Mouse (Mus musculus) lung, embryonic 16.5 days (tissue): ENCODE data around the gene Tet1. TPM values are rescaled to one million over a fixed set of nuclear protein-coding genes. Genes with fewer than 3 reads are reported as not detected.
A peak's percentile ranks its signal among the peaks of the same experiment; 100 is the strongest.

Source experiments
- ATAC-seq: fragments of 200-750 bp; cut with Nextera tagmentation; 2 replicates; pipeline ENCODE4 v1.8.0; 2017; ENCODE audit warnings: low read depth, mild to moderate bottlenecking, moderate library complexity
- H3K27ac ChIP-seq: fragments of 300-500 bp; sonication (generic); 2 replicates; pipeline ENCODE4 v1.5.1; 2014; ENCODE audit warnings: mild to moderate bottlenecking, control low read depth, low read length
- H3K27me3 ChIP-seq: fragments of 300-500 bp; sonication (generic); 2 replicates; pipeline ENCODE4 v1.6.1; 2014; ENCODE audit warnings: low read depth, low read length, mixed read lengths; ENCODE audit not compliant: control insufficient read depth, insufficient read depth
- H3K36me3 ChIP-seq: fragments of 300-500 bp; sonication (generic); 2 replicates; pipeline ENCODE4 v1.6.1; 2014; ENCODE audit warnings: low read length; ENCODE audit not compliant: control insufficient read depth, insufficient read depth
- H3K4me1 ChIP-seq: fragments of 300-500 bp; sonication (generic); replicated peaks from 2 replicates; pipeline ENCODE4 v1.6.1; 2014; ENCODE audit warnings: low read length, mixed read lengths; ENCODE audit not compliant: control insufficient read depth, insufficient read depth
- H3K4me2 ChIP-seq: fragments of 300-500 bp; sonication (generic); 2 replicates; pipeline ENCODE4 v1.6.1; 2014; ENCODE audit warnings: low read depth, low read length, control low read depth
- H3K4me3 ChIP-seq: fragments of 300-500 bp; sonication (generic); 2 replicates; pipeline ENCODE4 v1.5.1; 2014; ENCODE audit warnings: mild to moderate bottlenecking, low read length, control low read depth
- H3K9ac ChIP-seq: fragments of 300-500 bp; sonication (generic); 2 replicates; pipeline ENCODE4 v1.6.1; 2014; ENCODE audit warnings: low read length, control low read depth
- H3K9me3 ChIP-seq: fragments of 300-500 bp; sonication (generic); 2 replicates; pipeline ENCODE4 v1.6.1; 2016; ENCODE audit warnings: low read length; ENCODE audit not compliant: control insufficient read depth
- WGBS: fragments of 180-500 bp; shearing (Covaris S2); extraction: QIAGEN DNeasy Blood & Tissue Kit; methylation state at CpG from one replicate; pipeline ENCODE4 v1.1.7; 2014; 5-methylcytosine and 5-hydroxymethylcytosine counted together
- polyA plus RNA-seq: library from polyadenylated mRNA; unstranded; fragments of >200 nt; fragmentation: Nextera tagmentation; extraction: Ambion mirVana; gene quantifications from 2 replicates; pipeline ENCODE4 v1.2.1, GENCODE M21; 2015

The Tet1 gene
- polyA plus RNA-seq, 1 experiment from 2014 or later: 27.0 TPM

DNA sequence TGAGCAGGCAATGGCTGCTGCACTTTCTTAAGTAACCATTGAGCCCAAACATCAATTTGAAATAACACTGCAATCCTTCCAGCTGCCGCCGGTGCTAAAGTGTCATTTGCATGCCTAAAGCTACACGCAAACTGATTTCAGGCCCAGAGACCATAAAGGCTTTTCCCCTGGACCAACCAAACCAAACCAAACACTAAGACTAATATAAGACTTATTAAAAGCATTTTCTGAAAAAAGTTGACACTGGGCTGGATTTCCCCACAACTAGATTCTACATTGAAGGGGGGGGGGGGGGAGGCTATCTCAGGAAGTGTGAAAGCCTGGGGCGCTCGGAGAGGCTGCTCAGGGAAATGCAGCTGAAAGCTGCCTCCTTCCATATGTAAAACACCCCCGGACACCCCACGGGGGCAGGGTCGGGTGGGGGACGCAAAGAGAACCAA, 24.8 kb downstream of the Tet1 start:
- WGBS: 23% methylated on average over 9 of the region's 9 CpGs
- peaks cover 9% of the 10 kb centered on the region for H3K36me3 ChIP-seq
- no peak for ATAC-seq
- no peak overlapping the region for H3K9ac ChIP-seq
- H3K27ac ChIP-seq: no peak overlapping the region
- H3K4me1 ChIP-seq: 0 out of 2 replicates have a peak, but pooled peaks cover 5% of the 10 kb centered on the region
- no peak overlapping the region for H3K4me2 ChIP-seq
- no peak overlapping the region for H3K4me3 ChIP-seq
- peaks cover 2% of the 10 kb centered on the region for H3K9me3 ChIP-seq
- no peaks in the 10 kb centered on the region for H3K27me3 ChIP-seq

DNA sequence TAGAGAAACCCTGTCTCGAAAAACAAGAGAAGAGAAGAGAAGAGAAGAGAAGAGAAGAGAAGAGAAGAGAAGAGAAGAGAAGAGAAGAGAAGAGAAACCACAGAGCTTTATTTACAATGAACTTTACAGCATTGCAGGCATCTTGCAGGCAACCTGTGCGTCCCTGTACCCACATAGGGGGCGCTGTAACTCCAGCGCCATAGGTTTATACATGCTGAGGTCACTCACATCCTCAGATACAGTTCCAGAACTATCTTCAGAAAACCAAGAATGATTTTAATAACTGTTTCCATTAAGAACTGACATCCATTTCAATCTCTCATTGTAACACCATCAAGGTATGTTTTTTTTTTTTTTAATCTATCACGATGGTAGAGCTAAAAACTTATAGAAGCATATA, 27.6 kb downstream of the Tet1 start:
- 50% methylated on average over 5 of the region's 5 CpGs for WGBS
- H3K4me2 ChIP-seq: no peak overlapping the region
- 0 out of 2 replicates have a peak, but pooled peaks cover 5% of the 10 kb centered on the region for H3K4me1 ChIP-seq
- H3K27me3 ChIP-seq: no peaks in the 10 kb centered on the region
- no peak for ATAC-seq
- H3K9me3 ChIP-seq: peaks cover 2% of the 10 kb centered on the region
- no peak overlapping the region for H3K4me3 ChIP-seq
- peaks cover 11% of the 10 kb centered on the region for H3K36me3 ChIP-seq
- no peak overlapping the region for H3K9ac ChIP-seq
- H3K27ac ChIP-seq: no peak overlapping the region

DNA sequence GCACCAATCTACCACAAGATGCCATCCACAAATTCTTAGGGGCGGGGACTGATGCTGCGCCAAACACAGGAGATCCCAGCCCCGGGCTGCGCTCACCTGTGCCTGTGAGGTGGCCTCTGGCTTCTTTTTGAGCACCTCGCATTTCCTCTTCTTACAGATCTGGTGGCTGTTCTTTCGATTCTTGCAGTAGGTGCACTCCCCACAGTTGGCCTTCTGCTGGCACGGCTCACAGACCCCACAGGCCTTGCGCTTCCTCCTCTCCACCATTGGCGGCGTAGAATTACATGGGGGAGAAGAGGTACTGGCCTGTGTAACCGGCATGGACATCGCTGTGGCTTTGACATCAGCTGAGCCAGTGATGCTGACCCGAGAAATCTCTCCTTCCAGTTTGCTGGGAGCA, 30.7 kb downstream of the Tet1 start:
- no peak overlapping the region for H3K9ac ChIP-seq
- peaks cover 2% of the 10 kb centered on the region for H3K9me3 ChIP-seq
- no peak for ATAC-seq
- peaks cover 11% of the 10 kb centered on the region for H3K36me3 ChIP-seq
- no peak overlapping the region for H3K4me3 ChIP-seq
- no peaks in the 10 kb centered on the region for H3K27me3 ChIP-seq
- H3K27ac ChIP-seq: no peak overlapping the region
- H3K4me1 ChIP-seq: no peaks in the 10 kb centered on the region
- WGBS: 84% methylated on average over 13 of the region's 13 CpGs
- H3K4me2 ChIP-seq: no peak overlapping the region

DNA sequence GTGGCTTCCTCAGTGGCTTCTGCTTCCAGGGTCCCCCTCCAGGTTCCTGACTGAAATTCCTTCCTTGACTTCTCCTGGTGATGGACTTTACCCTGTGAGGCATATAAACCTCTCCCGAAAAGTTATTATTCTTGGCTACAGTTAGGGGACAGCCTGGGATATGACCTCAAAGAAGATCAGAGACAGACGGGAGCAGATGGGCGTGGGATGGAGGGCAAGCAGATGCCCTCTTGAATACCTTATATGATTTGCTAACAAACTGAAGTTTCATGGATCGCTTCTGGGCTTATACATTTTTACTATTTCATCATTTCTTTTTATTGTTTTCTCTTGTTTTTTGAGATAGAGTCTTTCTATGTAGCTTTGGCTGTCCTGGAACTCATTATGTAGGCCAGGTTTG, 33.2 kb downstream of the Tet1 start:
- Histone ChIP-seq H3K4me3 (no peak overlapping the region), H3K4me1 (no peaks in the 10 kb centered on the region), H3K27me3 (no peaks in the 10 kb centered on the region), H3K9me3 (peaks cover 2% of the 10 kb centered on the region), H3K4me2 (no peak overlapping the region), H3K36me3 (peaks cover 11% of the 10 kb centered on the region), H3K27ac (no peak overlapping the region), H3K9ac (no peak overlapping the region)
- 88% methylated on average over 4 of the region's 4 CpGs for WGBS
- ATAC-seq: no peak

DNA sequence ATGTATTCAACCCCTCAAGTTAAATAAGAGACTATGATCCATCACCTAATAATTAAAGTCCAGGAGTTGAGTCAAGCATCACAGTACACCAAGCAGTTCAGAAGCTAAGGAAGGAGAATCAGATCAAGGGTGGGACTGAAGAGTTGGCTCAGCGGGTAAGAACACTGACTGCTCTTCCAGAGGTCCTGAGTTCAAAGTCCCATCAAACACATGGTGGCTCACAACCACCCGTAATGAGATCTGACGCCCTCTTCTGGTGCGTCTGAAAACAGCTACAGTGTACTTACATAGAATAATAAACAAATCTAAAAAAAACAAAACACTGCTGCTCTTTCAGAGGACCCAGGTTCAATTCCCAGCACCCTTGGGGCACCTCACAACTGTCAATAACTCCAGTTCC, 34.0 kb downstream of the Tet1 start:
- no peak overlapping the region for H3K27ac ChIP-seq
- peaks cover 2% of the 10 kb centered on the region for H3K9me3 ChIP-seq
- H3K9ac ChIP-seq: no peak overlapping the region
- H3K36me3 ChIP-seq: peaks cover 10% of the 10 kb centered on the region
- no peaks in the 10 kb centered on the region for H3K27me3 ChIP-seq
- H3K4me1 ChIP-seq: no peaks in the 10 kb centered on the region
- H3K4me2 ChIP-seq: no peak overlapping the region
- WGBS: 69% methylated on average over 4 of the region's 4 CpGs
- ATAC-seq: no peak
- no peak overlapping the region for H3K4me3 ChIP-seq

DNA sequence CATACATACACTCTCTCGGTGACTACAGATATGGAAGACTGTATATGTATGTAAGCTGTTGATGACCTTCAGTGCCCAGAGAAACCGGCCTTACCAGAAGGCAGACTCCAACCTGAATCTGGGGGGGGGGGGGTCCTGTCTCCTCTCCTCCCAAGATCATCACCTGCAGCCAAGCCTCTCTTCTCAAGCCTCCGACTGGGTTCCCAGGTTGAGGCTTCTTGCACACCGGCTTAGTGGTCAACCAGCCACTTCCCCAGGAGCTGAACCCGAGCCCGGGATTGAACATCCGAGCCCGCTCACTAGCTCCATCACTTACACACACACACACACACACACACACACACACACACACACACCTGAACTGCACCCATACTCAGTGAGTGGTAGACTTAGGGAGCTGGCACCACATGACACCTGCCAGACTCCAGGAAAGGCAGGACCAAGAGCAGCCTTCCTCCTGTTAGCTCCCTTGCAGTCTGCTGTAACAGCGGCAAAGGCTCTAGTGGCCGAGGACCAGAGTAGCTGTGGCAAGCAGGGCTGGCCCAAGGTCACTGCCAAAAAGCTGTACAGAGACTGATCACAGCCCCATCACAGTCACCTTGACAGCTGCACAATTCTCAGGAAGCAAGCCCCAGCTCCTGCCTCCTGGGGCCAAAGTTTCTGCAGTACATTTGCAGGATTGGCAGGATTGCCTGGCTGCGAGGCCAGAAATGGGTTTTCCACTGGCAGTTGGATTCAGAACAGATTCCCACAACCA, 42.6 kb downstream of the Tet1 start:
- ATAC-seq: peak; percentile 23; the same call in 1 of the 2 replicates
- Histone ChIP-seq H3K9me3 (no peaks in the 10 kb centered on the region), H3K36me3 (no peaks in the 10 kb centered on the region), H3K27me3 (no peaks in the 10 kb centered on the region), H3K4me1 (peaks cover 19% of the 10 kb centered on the region), H3K4me3 (peak overlapping the region; percentile 53), H3K27ac (no peak overlapping the region), H3K4me2 (peak overlapping the region; percentile 76), H3K9ac (peak overlapping the region; percentile 68)
- 25% methylated on average over 11 of the region's 11 CpGs for WGBS

DNA sequence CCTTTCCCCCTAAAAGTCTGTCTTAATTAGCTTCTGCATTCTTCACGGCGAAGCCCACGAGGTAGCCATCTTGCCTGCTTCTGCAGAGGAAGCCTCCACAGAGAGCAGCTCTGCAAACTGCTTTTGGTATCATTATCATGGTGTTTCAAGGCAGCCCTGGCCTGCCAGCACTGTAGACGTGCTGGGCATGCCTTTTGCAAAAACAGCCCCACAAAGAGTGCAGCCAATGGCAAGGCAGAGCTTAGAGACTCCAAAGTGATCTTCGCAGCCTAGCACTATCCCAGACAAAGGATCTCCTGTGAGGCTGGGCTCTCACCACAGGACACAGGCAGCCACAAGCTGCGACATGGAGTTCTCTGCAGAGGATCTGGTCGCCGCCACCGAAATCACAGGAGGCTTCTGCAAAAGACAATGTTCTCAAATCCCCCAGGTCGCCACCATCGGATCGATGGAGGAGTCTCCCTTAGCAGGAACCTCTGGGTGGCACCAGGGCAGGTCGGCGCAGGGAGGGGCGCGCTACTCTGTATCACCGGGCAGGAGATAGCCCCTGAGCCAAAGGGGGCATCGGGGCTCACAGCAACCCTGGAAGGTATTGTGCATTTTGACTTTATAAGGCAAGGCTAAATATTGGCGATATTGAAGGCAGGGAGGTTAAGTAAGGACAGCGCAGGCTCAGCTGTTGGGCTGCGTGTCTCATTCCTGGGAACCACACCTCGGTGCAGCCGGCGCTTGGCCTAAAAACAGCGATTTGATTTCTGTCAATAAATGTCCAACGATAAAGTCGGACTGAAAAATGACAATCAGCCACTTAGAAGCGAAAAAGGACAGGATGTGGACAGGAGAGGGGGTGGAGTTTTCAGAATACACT, 43.4 kb downstream of the Tet1 start:
- peaks cover 19% of the 10 kb centered on the region for H3K4me1 ChIP-seq
- H3K27ac ChIP-seq: peak overlapping the region; percentile 90
- H3K4me3 ChIP-seq: peak overlapping the region; percentile 53
- no peaks in the 10 kb centered on the region for H3K36me3 ChIP-seq
- no peaks in the 10 kb centered on the region for H3K27me3 ChIP-seq
- peak overlapping the region; percentile 68 for H3K9ac ChIP-seq
- peak; percentile 98 for ATAC-seq
- peak overlapping the region; percentile 76 for H3K4me2 ChIP-seq
- no peaks in the 10 kb centered on the region for H3K9me3 ChIP-seq
- under 1% methylated on average over 28 of the region's 28 CpGs for WGBS

DNA sequence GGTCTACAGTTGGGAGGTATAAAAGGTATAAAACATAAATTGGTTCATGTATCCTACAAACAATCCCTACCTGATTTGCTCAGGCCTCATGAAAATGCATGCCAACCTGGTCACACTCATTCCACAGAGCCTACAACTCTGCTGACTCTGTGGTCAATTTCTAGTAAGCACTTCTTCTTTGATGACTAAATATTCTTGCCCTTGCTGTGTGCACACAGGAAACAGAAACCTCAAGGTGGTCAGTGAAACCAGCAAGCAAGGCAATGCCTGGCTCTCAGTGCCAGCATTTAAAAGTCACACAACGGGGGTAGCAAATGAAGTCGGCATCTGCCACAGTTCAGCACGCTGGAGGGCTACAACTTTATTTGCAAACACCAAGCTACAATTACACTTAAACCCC, 45.2 kb downstream of the Tet1 start:
- 0 out of 2 replicates have a peak overlapping the region, but pooled peaks have one; percentile 14 for H3K9ac ChIP-seq
- no peaks in the 10 kb centered on the region for H3K27me3 ChIP-seq
- WGBS: 54% methylated on average over 3 of the region's 3 CpGs
- ATAC-seq: no peak
- no peaks in the 10 kb centered on the region for H3K9me3 ChIP-seq
- peak overlapping the region; percentile 33; the same call in 1 of the 2 replicates for H3K4me2 ChIP-seq
- no peaks in the 10 kb centered on the region for H3K36me3 ChIP-seq
- no peak overlapping the region for H3K27ac ChIP-seq
- peaks cover 19% of the 10 kb centered on the region for H3K4me1 ChIP-seq
- H3K4me3 ChIP-seq: no peak overlapping the region; the same call in 1 of the 2 replicates

DNA sequence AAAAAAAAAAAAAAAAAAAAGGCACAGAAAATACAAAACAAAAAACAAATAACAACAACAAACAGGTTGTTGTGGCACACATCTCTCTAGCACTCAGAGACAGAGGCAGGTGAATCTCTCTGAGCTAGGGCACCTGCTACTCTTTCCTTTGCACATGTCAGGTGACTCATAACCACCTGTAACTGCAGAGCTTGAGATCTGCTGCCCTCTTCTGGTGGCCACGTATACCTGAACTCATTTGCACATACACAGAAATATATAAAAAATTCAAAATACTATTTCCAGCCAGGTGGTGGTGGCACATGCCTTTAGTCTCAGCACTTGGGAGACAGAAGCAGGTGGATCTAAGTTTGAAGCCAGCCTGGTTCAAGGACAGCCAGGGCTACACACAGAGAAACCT, 46.4 kb downstream of the Tet1 start:
- 93% methylated on average over 1 of the region's 1 CpGs for WGBS
- H3K4me2 ChIP-seq: no peak overlapping the region
- no peak overlapping the region for H3K4me3 ChIP-seq
- H3K9me3 ChIP-seq: no peaks in the 10 kb centered on the region
- no peaks in the 10 kb centered on the region for H3K36me3 ChIP-seq
- no peaks in the 10 kb centered on the region for H3K27me3 ChIP-seq
- H3K9ac ChIP-seq: no peak overlapping the region
- no peak overlapping the region for H3K27ac ChIP-seq
- no peak for ATAC-seq
- peaks cover 19% of the 10 kb centered on the region for H3K4me1 ChIP-seq
